Mouse (Mus musculus) fibroblast of lung, adult 2 months (primary cell): ENCODE data around the gene Tufm.
"Not testable (repeated sequence)": the region's sequence is repeated elsewhere in the genome, so short reads cannot be mapped to it uniquely, and the experiment has no call there.

Experiments
- DNase-seq: peaks from one replicate; pipeline ENCODE4 v3.0.0-alpha.2; 2011; ENCODE audit warnings: low read depth

Tufm gene

GRCm38 (mm10) chr7:126465246-126466030 lies 21.7 kb upstream of the Tufm start:
- no peak for DNase-seq

- DNase-seq = no peak
Measured at GRCm38 (mm10) chr7:126466116-126466515, 21.0 kb upstream of the Tufm start.

- DNase-seq = no peak
Measured at GRCm38 (mm10) chr7:126466707-126467106, 20.5 kb upstream of the Tufm start.

GRCm38 (mm10) chr7:126467271-126467670 lies 19.9 kb upstream of the Tufm start:
- no peak for DNase-seq

GRCm38 (mm10) chr7:126467834-126468627 lies 19.1 kb upstream of the Tufm start:
- DNase-seq = no peak

- DNase-seq = no peak
Measured at GRCm38 (mm10) chr7:126470077-126470476, 17.1 kb upstream of the Tufm start.

GRCm38 (mm10) chr7:126471361-126471760 lies 15.8 kb upstream of the Tufm start:
- DNase-seq = no peak

GRCm38 (mm10) chr7:126471853-126472252 lies 15.3 kb upstream of the Tufm start:
- no peak for DNase-seq

- DNase-seq = no peak
Measured at GRCm38 (mm10) chr7:126472306-126472705, 14.9 kb upstream of the Tufm start.

GRCm38 (mm10) chr7:126472713-126473112 lies 14.4 kb upstream of the Tufm start:
- DNase-seq = no peak

- no peak for DNase-seq
Measured at GRCm38 (mm10) chr7:126473470-126474086, 13.6 kb upstream of the Tufm start.

GRCm38 (mm10) chr7:126474486-126474955 lies 12.6 kb upstream of the Tufm start:
- DNase-seq = no peak

GRCm38 (mm10) chr7:126474993-126475581 lies 12.1 kb upstream of the Tufm start, which contains the start of gene Sh2b1:
TSS of gene Sh2b1 (minus strand) at chr7:126475424.
- peak; percentile 68 for DNase-seq

- no peak for DNase-seq
Measured at GRCm38 (mm10) chr7:126481699-126482098, 5.5 kb upstream of the Tufm start.

- DNase-seq = peak; percentile 78
Measured at GRCm38 (mm10) chr7:126482392-126482871, 4.7 kb upstream of the Tufm start.

GRCm38 (mm10) chr7:126487617-126488385 lies 640 bp downstream of the Tufm start:
- not testable (repeated sequence) for DNase-seq

GRCm38 (mm10) chr7:126491005-126491404 lies 3.8 kb downstream of the Tufm start:
- DNase-seq = no peak

GRCm38 (mm10) chr7:126491973-126492372 lies 4.8 kb downstream of the Tufm start:
- no peak for DNase-seq

- DNase-seq = no peak
Measured at GRCm38 (mm10) chr7:126494120-126494519, 7.0 kb downstream of the Tufm start.

- DNase-seq = no peak
Measured at GRCm38 (mm10) chr7:126496475-126496874, 9.3 kb downstream of the Tufm start.

- no peak for DNase-seq
Measured at GRCm38 (mm10) chr7:126497966-126498365, 10.8 kb downstream of the Tufm start.
